Mouse (Mus musculus) forebrain, embryonic 13.5 days (tissue): ENCODE measurements at regions not wholly inside any gene's neighbourhood (a gene's known extent, or its start where the extent isn't known, plus 50 kb on each side); places are given as distances from the start of the nearest gene placed in this dataset.

ENCODE experiments used
- ATAC-seq: fragments of 200-750 bp; cut with Nextera tagmentation; 2 replicates; pipeline ENCODE4 v1.8.0; 2017
- H3K27ac ChIP-seq: fragments of 300-500 bp; sonication (generic); 2 replicates; pipeline ENCODE4 v1.5.1; 2015; ENCODE audit warnings: inconsistent platforms, mild to moderate bottlenecking, moderate library complexity
- H3K27me3 ChIP-seq: fragments of 300-500 bp; sonication (generic); 2 replicates; pipeline ENCODE4 v1.6.1; 2015; ENCODE audit warnings: mild to moderate bottlenecking, inconsistent platforms
- H3K36me3 ChIP-seq: fragments of 300-500 bp; sonication (generic); 2 replicates; pipeline ENCODE4 v1.6.1; 2015; ENCODE audit warnings: mild to moderate bottlenecking, inconsistent platforms; ENCODE audit not compliant: poor library complexity, severe bottlenecking
- H3K4me1 ChIP-seq: fragments of 300-500 bp; sonication (generic); 2 replicates; pipeline ENCODE4 v1.6.1; 2015; ENCODE audit warnings: inconsistent platforms
- H3K4me2 ChIP-seq: fragments of 300-500 bp; sonication (generic); 2 replicates; pipeline ENCODE4 v1.6.1; 2015; ENCODE audit warnings: inconsistent platforms, mild to moderate bottlenecking, moderate library complexity
- H3K4me3 ChIP-seq: fragments of 300-500 bp; sonication (generic); 2 replicates; pipeline ENCODE4 v1.5.1; 2015; ENCODE audit warnings: mild to moderate bottlenecking, inconsistent platforms
- H3K9ac ChIP-seq: fragments of 300-500 bp; sonication (generic); 2 replicates; pipeline ENCODE4 v1.6.1; 2015; ENCODE audit warnings: mild to moderate bottlenecking, inconsistent platforms
- H3K9me3 ChIP-seq: fragments of 300-500 bp; sonication (generic); replicated peaks from 2 replicates; pipeline ENCODE4 v1.6.1; 2016; ENCODE audit warnings: inconsistent platforms
- WGBS: fragments of 180-500 bp; shearing (Covaris S2); methylation state at CpG from one replicate; pipeline ENCODE4 v1.1.7; 2015; 5-methylcytosine and 5-hydroxymethylcytosine counted together

DNA sequence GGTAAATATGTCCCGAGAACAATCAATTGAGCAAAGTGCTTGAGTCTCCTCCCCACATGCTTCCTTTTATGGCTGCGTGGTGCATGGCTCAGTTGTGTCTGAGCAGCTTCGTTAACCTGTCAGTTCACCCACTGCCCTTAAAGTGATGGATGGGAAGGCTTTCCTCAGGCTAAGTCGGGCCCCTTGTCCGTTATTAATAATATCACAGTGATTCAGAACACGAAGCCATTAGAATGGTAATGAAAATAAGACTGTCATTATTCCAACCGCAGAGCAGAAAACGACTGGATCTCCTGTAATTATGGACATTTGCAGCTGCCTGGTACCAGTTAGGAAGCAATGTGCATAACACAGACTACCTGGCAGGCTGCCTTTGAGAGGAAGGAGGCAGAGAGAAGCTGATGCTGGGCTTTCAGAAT is 375.9 kb downstream of the Med10 start:
- H3K9ac ChIP-seq, result no peak overlapping the region
- peak overlapping the region; percentile 45; the same call in 1 of the 2 replicates for H3K27ac ChIP-seq
- 40% methylated on average over 8 of the region's 8 CpGs for WGBS

DNA sequence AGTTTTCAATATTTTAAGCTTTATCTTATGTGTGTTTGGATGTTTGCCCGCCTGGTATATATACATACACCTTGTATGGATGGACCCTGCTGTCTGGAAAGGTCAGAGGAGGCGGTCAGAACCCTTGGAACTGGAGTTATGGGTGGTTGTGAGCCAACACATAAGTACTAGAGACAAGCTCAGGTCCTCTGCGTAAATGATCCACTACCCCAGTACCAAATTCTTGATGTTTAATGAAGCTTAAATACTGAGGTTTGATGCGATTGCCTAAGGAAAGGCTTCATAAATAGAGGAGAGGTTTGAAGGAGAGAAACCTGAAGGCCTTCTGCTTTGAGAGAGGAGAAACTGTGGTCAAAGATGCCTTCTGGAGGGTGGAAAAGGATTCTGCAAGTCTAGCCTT is 388.8 kb downstream of the Med10 start:
- Histone ChIP-seq H3K4me1 (peaks cover 12% of the 10 kb centered on the region), H3K27ac (no peak overlapping the region), H3K27me3 (no peaks in the 10 kb centered on the region), H3K9ac (no peak overlapping the region), H3K9me3 (no peaks in the 10 kb centered on the region), H3K36me3 (no peaks in the 10 kb centered on the region), H3K4me2 (no peak overlapping the region), H3K4me3 (no peak overlapping the region)
- 74% methylated on average over 4 of the region's 4 CpGs for WGBS
- ATAC-seq, result no peak

More for the DNA sequence above, 375.9 kb downstream of the Med10 start:
- Histone ChIP-seq H3K27me3 (no peaks in the 10 kb centered on the region), H3K4me1 (0 out of 2 replicates have a peak, but pooled peaks cover 4% of the 10 kb centered on the region), H3K9me3 (no peaks in the 10 kb centered on the region), H3K4me2 (no peak overlapping the region), H3K36me3 (no peaks in the 10 kb centered on the region), H3K4me3 (no peak overlapping the region)
- ATAC-seq, result no peak

- 50% methylated on average over 13 of the region's 13 CpGs for WGBS
Measured at GRCm38 (mm10) chr13:70192101-70193025, 390.2 kb downstream of the Med10 start.

DNA sequence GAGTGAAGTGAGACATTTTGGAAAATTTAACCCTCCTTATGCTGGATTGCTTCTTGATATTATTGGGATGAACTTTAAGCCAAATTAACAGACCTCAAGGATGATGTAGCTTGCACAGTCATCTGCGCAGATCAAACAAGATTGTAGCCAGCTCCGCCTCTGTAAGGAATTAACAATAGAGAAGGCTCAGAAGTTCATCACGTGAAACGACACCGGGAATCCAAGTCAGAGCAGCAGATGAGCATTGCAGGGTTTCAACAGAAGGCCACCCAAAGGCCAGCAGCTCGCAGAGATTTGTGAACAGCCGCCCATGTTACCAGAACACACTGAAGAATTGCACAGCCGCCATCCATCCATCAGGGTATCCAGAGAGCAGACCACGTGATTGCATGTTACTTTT is 391.1 kb downstream of the Med10 start:
- Histone ChIP-seq H3K4me1 (peaks cover 20% of the 10 kb centered on the region), H3K4me2 (no peak overlapping the region), H3K9me3 (no peaks in the 10 kb centered on the region), H3K4me3 (no peak overlapping the region), H3K27ac (peak overlapping the region; percentile 65), H3K9ac (no peak overlapping the region), H3K36me3 (no peaks in the 10 kb centered on the region), H3K27me3 (no peaks in the 10 kb centered on the region)
- WGBS, result 76% methylated on average over 9 of the region's 9 CpGs
- ATAC-seq, result 0 out of 2 replicates have a peak, but pooled peaks have one; percentile 11

More at GRCm38 (mm10) chr13:70192101-70193025, 390.2 kb downstream of the Med10 start:
- H3K27me3 ChIP-seq, result no peaks in the 10 kb centered on the region
- no peak overlapping the region for H3K9ac ChIP-seq
- no peak overlapping the region for H3K4me2 ChIP-seq
- no peak overlapping the region for H3K4me3 ChIP-seq
- peak; percentile 93 for ATAC-seq
- peak overlapping the region; percentile 65 for H3K27ac ChIP-seq
- no peaks in the 10 kb centered on the region for H3K9me3 ChIP-seq
- no peaks in the 10 kb centered on the region for H3K36me3 ChIP-seq
- peaks cover 20% of the 10 kb centered on the region for H3K4me1 ChIP-seq

DNA sequence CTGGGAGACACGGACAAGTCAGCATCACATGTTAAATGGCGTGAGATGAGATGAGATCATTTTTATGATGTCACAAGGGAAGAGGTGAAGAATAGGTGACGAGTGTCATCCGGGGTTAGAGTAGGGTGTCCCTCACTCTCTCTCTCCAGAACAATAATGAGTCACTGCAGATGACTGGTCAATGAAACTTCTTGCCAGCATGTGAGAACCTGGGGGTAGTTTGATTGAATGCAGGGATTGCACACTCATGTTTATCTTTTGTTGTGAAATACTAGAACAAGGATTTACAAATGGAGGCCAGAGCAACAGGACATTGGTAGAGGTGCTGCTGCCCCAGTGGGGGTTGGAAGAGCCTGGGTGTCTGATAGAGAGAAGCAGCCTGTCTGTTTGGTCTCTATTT is 393.7 kb downstream of the Med10 start:
- ATAC-seq, result no peak
- 88% methylated on average over 4 of the region's 4 CpGs for WGBS
- Histone ChIP-seq H3K4me1 (peaks cover 20% of the 10 kb centered on the region), H3K4me3 (no peak overlapping the region), H3K27me3 (no peaks in the 10 kb centered on the region), H3K9me3 (no peaks in the 10 kb centered on the region), H3K27ac (no peak overlapping the region), H3K4me2 (no peak overlapping the region), H3K9ac (no peak overlapping the region), H3K36me3 (no peaks in the 10 kb centered on the region)

GRCm38 (mm10) chr13:70198638-70199037 is 396.4 kb downstream of the Med10 start:
- Histone ChIP-seq H3K27me3 (no peaks in the 10 kb centered on the region), H3K9me3 (no peaks in the 10 kb centered on the region), H3K4me3 (no peak overlapping the region), H3K4me2 (no peak overlapping the region), H3K36me3 (no peaks in the 10 kb centered on the region), H3K27ac (no peak overlapping the region), H3K4me1 (peaks cover 9% of the 10 kb centered on the region), H3K9ac (no peak overlapping the region)
- ATAC-seq, result no peak
- 93% methylated on average over 4 of the region's 4 CpGs for WGBS

DNA sequence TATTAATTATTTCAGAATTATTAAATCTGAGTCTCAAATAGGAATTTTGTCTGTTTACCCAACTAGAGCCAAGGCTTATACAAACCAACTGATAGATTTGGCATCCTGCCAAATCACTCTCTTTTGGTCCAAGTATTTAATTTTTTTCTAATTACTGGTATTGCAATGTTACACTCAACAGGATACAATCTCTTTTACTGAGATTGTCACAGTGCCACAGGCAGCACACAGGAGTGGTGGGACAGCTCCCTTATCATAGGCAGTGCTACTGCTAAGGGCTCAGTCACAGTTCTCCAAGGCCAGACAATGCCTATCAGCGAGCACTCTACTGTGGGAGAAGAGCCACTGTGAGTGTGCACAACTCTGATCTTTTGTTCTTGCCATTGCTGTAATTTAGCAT is 396.9 kb downstream of the Med10 start:
- Histone ChIP-seq H3K27ac (no peak overlapping the region), H3K9ac (no peak overlapping the region), H3K4me1 (peaks cover 8% of the 10 kb centered on the region), H3K9me3 (no peaks in the 10 kb centered on the region), H3K4me3 (no peak overlapping the region), H3K27me3 (no peaks in the 10 kb centered on the region), H3K36me3 (no peaks in the 10 kb centered on the region), H3K4me2 (no peak overlapping the region)
- peak; percentile 77 for ATAC-seq
- 63% methylated on average over 1 of the region's 1 CpGs for WGBS

DNA sequence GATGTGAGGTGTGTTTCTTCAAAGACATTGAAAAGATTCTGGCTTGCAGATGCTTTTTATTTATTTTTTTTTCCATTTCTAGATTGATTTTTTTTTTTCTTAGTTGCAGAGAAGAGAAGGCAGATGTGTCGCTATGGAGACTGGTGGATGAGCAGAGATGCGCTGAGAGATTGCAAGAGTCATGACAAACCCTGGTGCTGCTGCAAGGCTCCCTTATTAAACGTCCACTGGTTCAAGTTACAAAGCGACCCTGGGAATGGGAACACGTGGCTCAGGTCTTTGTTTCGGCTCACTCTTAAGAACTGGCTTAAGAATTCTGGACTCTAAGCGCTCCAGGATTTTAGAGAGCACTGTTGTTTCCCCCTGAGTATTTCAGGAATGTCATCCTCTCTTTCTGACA is 403.1 kb downstream of the Med10 start:
- Histone ChIP-seq H3K9me3 (no peaks in the 10 kb centered on the region), H3K27ac (no peak overlapping the region), H3K4me3 (no peak overlapping the region), H3K36me3 (no peaks in the 10 kb centered on the region), H3K4me1 (no peaks in the 10 kb centered on the region; the same call in 1 of the 2 replicates), H3K4me2 (no peak overlapping the region), H3K27me3 (no peaks in the 10 kb centered on the region), H3K9ac (no peak overlapping the region)
- WGBS, result 24% methylated on average over 7 of the region's 7 CpGs
- ATAC-seq, result no peak

- H3K27ac ChIP-seq, result no peak overlapping the region
- H3K4me3 ChIP-seq, result no peak overlapping the region
- H3K4me1 ChIP-seq, result no peaks in the 10 kb centered on the region; the same call in 1 of the 2 replicates
- no peak overlapping the region for H3K4me2 ChIP-seq
- no peak for ATAC-seq
- H3K27me3 ChIP-seq, result no peaks in the 10 kb centered on the region
- 37% methylated on average over 3 of the region's 3 CpGs for WGBS
- H3K36me3 ChIP-seq, result no peaks in the 10 kb centered on the region
- H3K9ac ChIP-seq, result no peak overlapping the region
- no peaks in the 10 kb centered on the region for H3K9me3 ChIP-seq
Measured at GRCm38 (mm10) chr13:70210158-70210557, 408.0 kb downstream of the Med10 start.

DNA sequence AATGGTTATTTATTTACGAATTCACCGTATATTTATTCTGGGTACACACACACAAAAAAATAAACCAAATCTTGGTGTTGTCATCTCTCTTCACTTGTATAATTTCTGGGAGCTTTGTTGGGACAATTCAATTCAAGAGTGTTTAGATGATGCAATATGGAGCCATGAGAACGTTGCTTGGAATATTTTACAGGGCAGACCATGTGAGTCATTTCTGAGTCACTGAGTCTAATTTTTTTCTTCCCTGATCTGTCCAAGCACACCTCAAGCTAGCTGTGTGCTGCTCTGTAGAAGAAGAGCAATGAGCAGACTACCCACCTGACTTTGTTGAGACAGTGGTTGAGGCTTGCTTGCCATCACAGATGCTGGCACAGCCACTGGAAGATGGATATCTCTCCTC is 410.8 kb downstream of the Med10 start:
- peaks cover 8% of the 10 kb centered on the region for H3K4me1 ChIP-seq
- no peaks in the 10 kb centered on the region for H3K36me3 ChIP-seq
- no peak overlapping the region for H3K4me2 ChIP-seq
- no peaks in the 10 kb centered on the region for H3K9me3 ChIP-seq
- no peak for ATAC-seq
- WGBS, result 94% methylated on average over 3 of the region's 3 CpGs
- H3K27me3 ChIP-seq, result no peaks in the 10 kb centered on the region
- no peak overlapping the region for H3K27ac ChIP-seq
- no peak overlapping the region for H3K4me3 ChIP-seq
- no peak overlapping the region for H3K9ac ChIP-seq

GRCm38 (mm10) chr13:70213622-70214021 is 411.4 kb downstream of the Med10 start:
- no peaks in the 10 kb centered on the region for H3K36me3 ChIP-seq
- WGBS, result 65% methylated on average over 2 of the region's 2 CpGs

GRCm38 (mm10) chr13:70214022-70214654 is 411.9 kb downstream of the Med10 start:
- 81% methylated on average over 10 of the region's 10 CpGs for WGBS
- no peak for ATAC-seq
- no peak overlapping the region for H3K4me2 ChIP-seq
- no peak overlapping the region for H3K4me3 ChIP-seq
- H3K4me1 ChIP-seq, result peaks cover 8% of the 10 kb centered on the region
- no peaks in the 10 kb centered on the region for H3K9me3 ChIP-seq
- H3K9ac ChIP-seq, result no peak overlapping the region
- H3K27me3 ChIP-seq, result no peaks in the 10 kb centered on the region
- no peaks in the 10 kb centered on the region for H3K36me3 ChIP-seq
- no peak overlapping the region for H3K27ac ChIP-seq

More at GRCm38 (mm10) chr13:70213622-70214021, 411.4 kb downstream of the Med10 start:
- no peaks in the 10 kb centered on the region for H3K9me3 ChIP-seq
- no peak overlapping the region for H3K4me3 ChIP-seq
- H3K27ac ChIP-seq, result no peak overlapping the region
- no peaks in the 10 kb centered on the region for H3K27me3 ChIP-seq
- H3K4me2 ChIP-seq, result no peak overlapping the region
- peaks cover 8% of the 10 kb centered on the region for H3K4me1 ChIP-seq
- no peak for ATAC-seq
- no peak overlapping the region for H3K9ac ChIP-seq
